Mouse (Mus musculus): ENCODE data around the gene N4bp2. TPM values are rescaled to one million over a fixed set of nuclear protein-coding genes. Genes with fewer than 3 reads are reported as not detected.

The N4bp2 gene
- total and polyA plus RNA-seq, 3 experiments: 32.1 to 182 (median 96.7) TPM

- Histone ChIP-seq H3K9me3 (replicated peaks) (peaks cover 6% of the 10 kb centered on the region; the same call in 1 of the 2 replicates), H3K4me3 (ENCODE audit: low read depth, low read length) (no peak overlapping the region; the same call in 1 of the 2 replicates), H3K36me3 (replicated peaks) (no peaks in the 10 kb centered on the region), H3K4me1 (ENCODE audit: insufficient read depth, low read depth, low read length) (peaks cover 55% of the 10 kb centered on the region), H3K27me3 (ENCODE audit: insufficient read depth, low read length) (no peaks in the 10 kb centered on the region)
- peak; percentile 71 for DNase-seq (ENCODE audit: low spot score)
- peak; percentile 97 for ATAC-seq (ENCODE audit: extremely low read depth, insufficient number of reproducible peaks, low FRiP score, poor library complexity, severe bottlenecking)
- TF ChIP-seq CTCF (IDR thresholded peaks at IDR 0.05; ENCODE audit: low read depth, low read length) (no peak), TAL1 (conservative IDR thresholded peaks at IDR 0.05; ENCODE audit: low read depth, low read length) (peak; percentile 84), POLR2AphosphoS5 (IDR thresholded peaks at IDR 0.05; ENCODE audit: insufficient replicate concordance, low read depth, low read length) (no peak), GATA2 (IDR thresholded peaks at IDR 0.05; ENCODE audit: borderline replicate concordance, low read depth, low read length) (no peak), GATA1 (IDR thresholded peaks at IDR 0.05; ENCODE audit: borderline replicate concordance, low read length) (no peak)
Observed at GRCm38 (mm10) chr5:65731173-65732007, 31.9 kb upstream of the N4bp2 start.

GRCm38 (mm10) chr5:65735601-65736000 is 27.7 kb upstream of the N4bp2 start:
- Histone ChIP-seq H3K36me3 (replicated peaks) (no peaks in the 10 kb centered on the region), H3K9me3 (replicated peaks) (peaks cover 6% of the 10 kb centered on the region; the same call in 1 of the 2 replicates), H3K27me3 (ENCODE audit: insufficient read depth, low read length) (no peaks in the 10 kb centered on the region), H3K4me3 (ENCODE audit: low read depth, low read length) (no peak overlapping the region), H3K4me1 (ENCODE audit: insufficient read depth, low read depth, low read length) (peaks cover 38% of the 10 kb centered on the region)
- TF ChIP-seq GATA2 (IDR thresholded peaks at IDR 0.05; ENCODE audit: borderline replicate concordance, low read depth, low read length): no peak
- TF ChIP-seq POLR2AphosphoS5 (IDR thresholded peaks at IDR 0.05; ENCODE audit: insufficient replicate concordance, low read depth, low read length): no peak
- no peak for TF ChIP-seq GATA1 (IDR thresholded peaks at IDR 0.05; ENCODE audit: borderline replicate concordance, low read length)
- no peak for TF ChIP-seq CTCF (IDR thresholded peaks at IDR 0.05; ENCODE audit: low read depth, low read length)
- TF ChIP-seq TAL1 (conservative IDR thresholded peaks at IDR 0.05; ENCODE audit: low read depth, low read length): no peak
- no peak for DNase-seq (ENCODE audit: low spot score)
- no peak for ATAC-seq (ENCODE audit: extremely low read depth, insufficient number of reproducible peaks, low FRiP score, poor library complexity, severe bottlenecking)

GRCm38 (mm10) chr5:65739366-65739765 is 24.0 kb upstream of the N4bp2 start:
- Histone ChIP-seq H3K36me3 (replicated peaks) (no peaks in the 10 kb centered on the region), H3K9me3 (replicated peaks) (peaks cover 6% of the 10 kb centered on the region; the same call in 1 of the 2 replicates), H3K27me3 (ENCODE audit: insufficient read depth, low read length) (no peaks in the 10 kb centered on the region), H3K4me3 (ENCODE audit: low read depth, low read length) (no peak overlapping the region), H3K4me1 (ENCODE audit: insufficient read depth, low read depth, low read length) (peaks cover 14% of the 10 kb centered on the region; the same call in 1 of the 2 replicates)
- ATAC-seq (ENCODE audit: extremely low read depth, insufficient number of reproducible peaks, low FRiP score, poor library complexity, severe bottlenecking): no peak
- DNase-seq (ENCODE audit: low spot score): no peak
- TF ChIP-seq POLR2AphosphoS5 (IDR thresholded peaks at IDR 0.05; ENCODE audit: insufficient replicate concordance, low read depth, low read length): no peak

GRCm38 (mm10) chr5:65746908-65747307 is 16.4 kb upstream of the N4bp2 start:
- H3K9me3 ChIP-seq (replicated peaks): no peaks in the 10 kb centered on the region
- no peaks in the 10 kb centered on the region for H3K27me3 ChIP-seq (ENCODE audit: insufficient read depth, low read length)
- ATAC-seq (ENCODE audit: extremely low read depth, insufficient number of reproducible peaks, low FRiP score, poor library complexity, severe bottlenecking) (no peak), DNase-seq (ENCODE audit: low spot score) (no peak)
- H3K36me3 ChIP-seq (replicated peaks): no peaks in the 10 kb centered on the region
- TF ChIP-seq TAL1 (conservative IDR thresholded peaks at IDR 0.05; ENCODE audit: low read depth, low read length) (no peak), CTCF (IDR thresholded peaks at IDR 0.05; ENCODE audit: low read depth, low read length) (no peak), GATA2 (IDR thresholded peaks at IDR 0.05; ENCODE audit: borderline replicate concordance, low read depth, low read length) (no peak), GATA1 (IDR thresholded peaks at IDR 0.05; ENCODE audit: borderline replicate concordance, low read length) (no peak), POLR2AphosphoS5 (IDR thresholded peaks at IDR 0.05; ENCODE audit: insufficient replicate concordance, low read depth, low read length) (no peak)
- peaks cover 8% of the 10 kb centered on the region for H3K4me1 ChIP-seq (ENCODE audit: insufficient read depth, low read depth, low read length)
- no peak overlapping the region for H3K4me3 ChIP-seq (ENCODE audit: low read depth, low read length)

- H3K27me3 ChIP-seq (ENCODE audit: insufficient read depth, low read length): no peaks in the 10 kb centered on the region
- no peak for DNase-seq (ENCODE audit: low spot score)
- no peak for ATAC-seq (ENCODE audit: extremely low read depth, insufficient number of reproducible peaks, low FRiP score, poor library complexity, severe bottlenecking)
- peaks cover 16% of the 10 kb centered on the region for H3K4me1 ChIP-seq (ENCODE audit: insufficient read depth, low read depth, low read length)
- TF ChIP-seq GATA1 (IDR thresholded peaks at IDR 0.05; ENCODE audit: borderline replicate concordance, low read length) (no peak), POLR2AphosphoS5 (IDR thresholded peaks at IDR 0.05; ENCODE audit: insufficient replicate concordance, low read depth, low read length) (no peak), GATA2 (IDR thresholded peaks at IDR 0.05; ENCODE audit: borderline replicate concordance, low read depth, low read length) (no peak), CTCF (IDR thresholded peaks at IDR 0.05; ENCODE audit: low read depth, low read length) (no peak), TAL1 (conservative IDR thresholded peaks at IDR 0.05; ENCODE audit: low read depth, low read length) (no peak)
- no peak overlapping the region for H3K4me3 ChIP-seq (ENCODE audit: low read depth, low read length)
- no peaks in the 10 kb centered on the region for H3K9me3 ChIP-seq (replicated peaks)
- H3K36me3 ChIP-seq (replicated peaks): no peaks in the 10 kb centered on the region
Observed at GRCm38 (mm10) chr5:65748386-65748785, 14.9 kb upstream of the N4bp2 start.

- no peak for DNase-seq (ENCODE audit: low spot score)
- TF ChIP-seq GATA1 (IDR thresholded peaks at IDR 0.05; ENCODE audit: borderline replicate concordance, low read length) (no peak), TAL1 (conservative IDR thresholded peaks at IDR 0.05; ENCODE audit: low read depth, low read length) (no peak), CTCF (IDR thresholded peaks at IDR 0.05; ENCODE audit: low read depth, low read length) (no peak), POLR2AphosphoS5 (IDR thresholded peaks at IDR 0.05; ENCODE audit: insufficient replicate concordance, low read depth, low read length) (no peak), GATA2 (IDR thresholded peaks at IDR 0.05; ENCODE audit: borderline replicate concordance, low read depth, low read length) (no peak)
- no peaks in the 10 kb centered on the region for H3K36me3 ChIP-seq (replicated peaks)
- peaks cover 16% of the 10 kb centered on the region for H3K4me1 ChIP-seq (ENCODE audit: insufficient read depth, low read depth, low read length)
- no peak overlapping the region for H3K4me3 ChIP-seq (ENCODE audit: low read depth, low read length)
- H3K27me3 ChIP-seq (ENCODE audit: insufficient read depth, low read length): no peaks in the 10 kb centered on the region
- H3K9me3 ChIP-seq (replicated peaks): no peaks in the 10 kb centered on the region
- no peak for ATAC-seq (ENCODE audit: extremely low read depth, insufficient number of reproducible peaks, low FRiP score, poor library complexity, severe bottlenecking)
Observed at GRCm38 (mm10) chr5:65748880-65749279, 14.4 kb upstream of the N4bp2 start.
